Mouse (Mus musculus) G1E (cell line): Measurements from ENCODE around the gene Casp8.
"Not testable (repeated sequence)": the region's sequence is repeated elsewhere in the genome, so short reads cannot be mapped to it uniquely, and the experiment has no call there.

ENCODE experiments used
- CTCF ChIP-seq: IDR thresholded peaks from 2 replicates; pipeline ENCODE4 v1.5.1; 2012; ENCODE audit warnings: low read depth, low read length, inconsistent platforms, mixed read lengths
- GATA1 ChIP-seq: IDR thresholded peaks from 2 replicates; pipeline ENCODE4 v1.6.1; 2012; ENCODE audit warnings: borderline replicate concordance, low read length, inconsistent platforms, mixed read lengths
- TAL1 ChIP-seq: conservative IDR thresholded peaks from 2 replicates; pipeline ENCODE4 v1.6.1; 2012; ENCODE audit warnings: low read depth, low read length, inconsistent platforms, mixed read lengths

DNA sequence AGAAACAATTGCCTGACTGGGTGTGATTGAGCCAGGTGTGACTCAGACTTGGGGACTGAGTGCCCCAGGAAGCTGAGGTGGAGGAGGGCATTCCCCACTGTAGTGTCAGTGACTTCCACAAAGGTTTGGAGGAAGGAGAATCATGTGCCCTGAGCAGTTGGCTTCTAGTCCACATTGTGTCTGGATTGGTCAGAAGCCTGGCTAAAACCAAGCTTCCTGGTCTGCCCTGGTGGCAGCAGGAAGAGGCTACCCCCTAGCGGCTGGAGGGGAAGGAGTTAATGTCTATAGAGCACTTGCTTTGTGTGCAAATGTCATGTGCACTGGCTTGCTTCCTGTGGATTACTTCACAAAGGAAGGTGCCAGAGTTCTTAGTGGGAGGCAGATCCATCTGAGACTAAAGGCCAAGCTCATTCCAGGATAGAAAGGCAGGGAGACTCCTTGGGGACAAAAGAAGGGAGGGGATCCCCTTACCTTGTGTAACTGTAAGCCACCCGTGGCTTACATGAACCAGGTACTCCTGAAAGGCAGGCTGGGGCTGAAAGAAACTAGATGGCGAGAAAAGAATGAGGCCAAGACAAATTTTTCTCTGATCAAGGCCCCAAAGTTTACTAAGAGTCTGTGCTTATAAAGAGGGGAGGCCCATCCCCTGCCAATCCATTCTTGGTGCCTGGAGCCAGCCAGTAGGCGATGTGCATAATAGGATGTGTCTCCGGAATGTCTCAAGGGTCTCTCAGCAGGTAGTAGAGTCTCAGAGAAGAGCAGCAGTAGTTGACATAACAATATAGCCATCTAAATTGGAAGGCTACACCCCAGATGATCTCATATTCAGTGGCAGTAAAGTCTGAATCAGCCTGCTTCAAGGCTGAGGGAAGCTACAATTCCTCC, 33.5 kb upstream of the Casp8 start:
- TF ChIP-seq CTCF, TAL1, GATA1: not testable (repeated sequence)
